Mouse (Mus musculus): Measurements from ENCODE around the gene Aunip. TPM values are rescaled to one million over a fixed set of nuclear protein-coding genes. Genes with fewer than 3 reads are reported as not detected.

Gene Aunip
- polyA plus RNA-seq, 1 experiment from 2014 or later: 18.7 TPM

- Histone ChIP-seq H3K9me3 (no peaks in the 10 kb centered on the region), H3K27ac (no peak overlapping the region), H3K4me2 (no peak overlapping the region), H3K4me1 (peaks cover 9% of the 10 kb centered on the region), H3K27me3 (no peaks in the 10 kb centered on the region), H3K4me3 (no peak overlapping the region), H3K9ac (no peak overlapping the region), H3K36me3 (no peaks in the 10 kb centered on the region)
- 79% methylated on average over 2 of the region's 2 CpGs for WGBS
- ATAC-seq (ENCODE audit: borderline replicate concordance, extremely low read depth, low FRiP score, low TSS enrichment): no peak
Measured at GRCm38 (mm10) chr4:134562014-134562413, 51.2 kb downstream of the Aunip start.

- Histone ChIP-seq H3K4me3 (no peak overlapping the region), H3K27me3 (no peaks in the 10 kb centered on the region), H3K9me3 (no peaks in the 10 kb centered on the region), H3K4me2 (no peak overlapping the region), H3K9ac (no peak overlapping the region), H3K36me3 (no peaks in the 10 kb centered on the region), H3K27ac (no peak overlapping the region), H3K4me1 (peaks cover 10% of the 10 kb centered on the region)
- WGBS: 75% methylated on average over 16 of the region's 16 CpGs
- ATAC-seq (ENCODE audit: borderline replicate concordance, extremely low read depth, low FRiP score, low TSS enrichment): no peak
Measured at GRCm38 (mm10) chr4:134563624-134564023, 52.8 kb downstream of the Aunip start.

GRCm38 (mm10) chr4:134564093-134564492 lies 53.3 kb downstream of the Aunip start:
- H3K36me3 ChIP-seq: no peaks in the 10 kb centered on the region
- H3K4me3 ChIP-seq: no peak overlapping the region
- H3K9ac ChIP-seq: no peak overlapping the region
- no peak overlapping the region for H3K4me2 ChIP-seq
- H3K4me1 ChIP-seq: peaks cover 10% of the 10 kb centered on the region
- H3K27me3 ChIP-seq: no peaks in the 10 kb centered on the region
- no peak overlapping the region for H3K27ac ChIP-seq
- no peaks in the 10 kb centered on the region for H3K9me3 ChIP-seq
- 79% methylated on average over 6 of the region's 6 CpGs for WGBS
- ATAC-seq (ENCODE audit: borderline replicate concordance, extremely low read depth, low FRiP score, low TSS enrichment): no peak

- no peak overlapping the region for H3K4me3 ChIP-seq
- H3K9me3 ChIP-seq: no peaks in the 10 kb centered on the region
- WGBS: 28% methylated on average over 19 of the region's 19 CpGs
- H3K36me3 ChIP-seq: no peaks in the 10 kb centered on the region
- peak; percentile 50 for ATAC-seq (ENCODE audit: borderline replicate concordance, extremely low read depth, low FRiP score, low TSS enrichment)
- no peaks in the 10 kb centered on the region for H3K27me3 ChIP-seq
- peaks cover 10% of the 10 kb centered on the region for H3K4me1 ChIP-seq
- no peak overlapping the region for H3K9ac ChIP-seq
- H3K27ac ChIP-seq: no peak overlapping the region
- H3K4me2 ChIP-seq: peak overlapping the region; percentile 8; the same call in 1 of the 2 replicates
Measured at GRCm38 (mm10) chr4:134567377-134568226, 56.8 kb downstream of the Aunip start.

- Histone ChIP-seq H3K27ac (no peak overlapping the region), H3K27me3 (no peaks in the 10 kb centered on the region), H3K4me1 (peaks cover 10% of the 10 kb centered on the region), H3K4me3 (no peak overlapping the region), H3K36me3 (no peaks in the 10 kb centered on the region), H3K9ac (no peak overlapping the region), H3K9me3 (no peaks in the 10 kb centered on the region), H3K4me2 (no peak overlapping the region)
- no peak for ATAC-seq (ENCODE audit: borderline replicate concordance, extremely low read depth, low FRiP score, low TSS enrichment)
- 78% methylated on average over 6 of the region's 6 CpGs for WGBS
Measured at GRCm38 (mm10) chr4:134569205-134569604, 58.4 kb downstream of the Aunip start.

- Histone ChIP-seq H3K4me1 (peaks cover 10% of the 10 kb centered on the region), H3K4me2 (no peak overlapping the region), H3K9ac (no peak overlapping the region), H3K27ac (no peak overlapping the region), H3K9me3 (no peaks in the 10 kb centered on the region), H3K36me3 (no peaks in the 10 kb centered on the region), H3K27me3 (no peaks in the 10 kb centered on the region), H3K4me3 (no peak overlapping the region)
- WGBS: 71% methylated on average over 8 of the region's 8 CpGs
- no peak for ATAC-seq (ENCODE audit: borderline replicate concordance, extremely low read depth, low FRiP score, low TSS enrichment)
Measured at GRCm38 (mm10) chr4:134569831-134570230, 59.0 kb downstream of the Aunip start.

GRCm38 (mm10) chr4:134570704-134571451 lies 60.1 kb downstream of the Aunip start:
- Histone ChIP-seq H3K9ac (no peak overlapping the region), H3K4me2 (no peak overlapping the region), H3K9me3 (no peaks in the 10 kb centered on the region), H3K36me3 (no peaks in the 10 kb centered on the region), H3K27me3 (no peaks in the 10 kb centered on the region), H3K4me3 (no peak overlapping the region), H3K4me1 (peaks cover 10% of the 10 kb centered on the region), H3K27ac (no peak overlapping the region)
- no peak for ATAC-seq (ENCODE audit: borderline replicate concordance, extremely low read depth, low FRiP score, low TSS enrichment)
- WGBS: 71% methylated on average over 14 of the region's 14 CpGs

- Histone ChIP-seq H3K9ac (no peak overlapping the region), H3K9me3 (no peaks in the 10 kb centered on the region), H3K27me3 (no peaks in the 10 kb centered on the region), H3K36me3 (no peaks in the 10 kb centered on the region), H3K4me3 (no peak overlapping the region), H3K27ac (no peak overlapping the region), H3K4me1 (peaks cover 6% of the 10 kb centered on the region), H3K4me2 (no peak overlapping the region)
- no peak for ATAC-seq (ENCODE audit: borderline replicate concordance, extremely low read depth, low FRiP score, low TSS enrichment)
- WGBS: 79% methylated on average over 24 of the region's 24 CpGs
Measured at GRCm38 (mm10) chr4:134572449-134573300, 61.9 kb downstream of the Aunip start.

Small RNA genes within 50 kb of the gene (microRNA-seq; reads per million reads assigned to microRNA genes)
- 3.5 reads per million, percentile 16 among the genes with 10 or more reads in this experiment for gene Gm23634
- gene Mir6403: not detected

Other genes with a start within 250 kb of the Aunip start
- gene Pdik1l, start 223.1 kb upstream of the Aunip start, polyA plus RNA-seq (2015; fragmentation: Nextera tagmentation; extraction: Ambion mirVana): 21.0 and 23.2 TPM in 2 replicates
- gene Trim63, start 195.9 kb upstream of the Aunip start, polyA plus RNA-seq (2015; fragmentation: Nextera tagmentation; extraction: Ambion mirVana): 3.3 and 4.3 TPM in 2 replicates
- gene Slc30a2, start 167.8 kb upstream of the Aunip start, polyA plus RNA-seq (2015; fragmentation: Nextera tagmentation; extraction: Ambion mirVana): 0.26 and 0.43 TPM in 2 replicates
- gene Extl1, start 127.1 kb upstream of the Aunip start, polyA plus RNA-seq (2015; fragmentation: Nextera tagmentation; extraction: Ambion mirVana): 2.7 and 2.8 TPM in 2 replicates
- gene Pafah2, start 114.7 kb upstream of the Aunip start, polyA plus RNA-seq (2015; fragmentation: Nextera tagmentation; extraction: Ambion mirVana): 10.6 and 12.6 TPM in 2 replicates
- 1,835 and 1,898 TPM in 2 replicates for gene Stmn1, start 42.7 kb upstream of the Aunip start, polyA plus RNA-seq (2015; fragmentation: Nextera tagmentation; extraction: Ambion mirVana)
- 4.2 and 6.7 TPM in 2 replicates for gene Paqr7, start 14.3 kb upstream of the Aunip start, polyA plus RNA-seq (2015; fragmentation: Nextera tagmentation; extraction: Ambion mirVana)
- gene Mtfr1l, start 24.4 kb downstream of the Aunip start, polyA plus RNA-seq (2015; fragmentation: Nextera tagmentation; extraction: Ambion mirVana): 109 and 114 TPM in 2 replicates
- gene Selenon, start 41.2 kb downstream of the Aunip start, polyA plus RNA-seq (2015; fragmentation: Nextera tagmentation; extraction: Ambion mirVana): 35.3 and 46.2 TPM in 2 replicates
- gene Man1c1, start 193.3 kb downstream of the Aunip start, polyA plus RNA-seq (2015; fragmentation: Nextera tagmentation; extraction: Ambion mirVana): 3.0 and 3.3 TPM in 2 replicates